Mouse (Mus musculus) embryonic facial prominence, embryonic 14.5 days (tissue): Measurements from ENCODE around the gene Ncr1. TPM values are rescaled to one million over a fixed set of nuclear protein-coding genes. Genes with fewer than 3 reads are reported as not detected.
"Not testable (repeated sequence)": the region's sequence is repeated elsewhere in the genome, so short reads cannot be mapped to it uniquely, and the experiment has no call there.

ENCODE experiments used
- ATAC-seq: fragments of 200-750 bp; cut with Nextera tagmentation; 2 replicates; pipeline ENCODE4 v1.8.0; 2017; ENCODE audit warnings: low read depth, moderate number of reproducible peaks, moderate TSS enrichment
- DNase-seq: peaks from one replicate; pipeline ENCODE4 v3.0.0-alpha.2; 2015; ENCODE audit warnings: low spot score
- H3K27ac ChIP-seq: fragments of 300-500 bp; sonication (generic); replicated peaks from 2 replicates; pipeline ENCODE4 v1.5.1; 2014; ENCODE audit warnings: low read depth, mild to moderate bottlenecking, low read length, moderate library complexity
- H3K27me3 ChIP-seq: fragments of 300-500 bp; sonication (generic); replicated peaks from 2 replicates; pipeline ENCODE4 v1.6.1; 2014; ENCODE audit warnings: low read length; ENCODE audit not compliant: control insufficient read depth, insufficient read depth
- H3K36me3 ChIP-seq: fragments of 300-500 bp; sonication (generic); 2 replicates; pipeline ENCODE4 v1.6.1; 2014; ENCODE audit warnings: low read length, mixed read lengths; ENCODE audit not compliant: control insufficient read depth, insufficient read depth
- H3K4me1 ChIP-seq: fragments of 300-500 bp; sonication (generic); 2 replicates; pipeline ENCODE4 v1.6.1; 2014; ENCODE audit warnings: antibody characterized with exemption, low read length; ENCODE audit not compliant: control insufficient read depth, insufficient read depth
- H3K4me2 ChIP-seq: fragments of 300-500 bp; sonication (generic); 2 replicates; pipeline ENCODE4 v1.6.1; 2014; ENCODE audit warnings: low read depth, mild to moderate bottlenecking, low read length, moderate library complexity, mixed read lengths
- H3K4me3 ChIP-seq: fragments of 300-500 bp; sonication (generic); 2 replicates; pipeline ENCODE4 v1.5.1; 2014; ENCODE audit warnings: low read depth, mild to moderate bottlenecking, low read length
- H3K9ac ChIP-seq: fragments of 300-500 bp; sonication (generic); 2 replicates; pipeline ENCODE4 v1.6.1; 2014; ENCODE audit warnings: low read depth, mild to moderate bottlenecking, low read length, moderate library complexity, mixed read lengths
- H3K9me3 ChIP-seq: fragments of 300-500 bp; sonication (generic); 2 replicates; pipeline ENCODE4 v1.6.1; 2016; ENCODE audit warnings: low read length; ENCODE audit not compliant: control insufficient read depth
- WGBS: fragments of 180-500 bp; shearing (Covaris S2); extraction: QIAGEN DNeasy Blood & Tissue Kit; methylation state at CpG from one replicate; pipeline ENCODE4 v1.1.7; 2014; 5-methylcytosine and 5-hydroxymethylcytosine counted together
- polyA plus RNA-seq: library from polyadenylated mRNA; unstranded; fragments of >200 nt; fragmentation: Nextera tagmentation; extraction: Ambion mirVana; gene quantifications from 2 replicates; pipeline ENCODE4 v1.2.1, GENCODE M21; 2014

Gene Ncr1
- not detected in 2 replicates for polyA plus RNA-seq

- Histone ChIP-seq H3K27ac (no peak within 1 kb of the TSS), H3K4me3 (no peak within 1 kb of the TSS), H3K4me2 (no peak within 1 kb of the TSS), H3K9ac (no peak within 1 kb of the TSS), H3K9me3 (no peaks in the 10 kb centered on the region), H3K36me3 (no peaks in the 10 kb centered on the region), H3K4me1 (no peaks in the 10 kb centered on the region), H3K27me3 (no peaks in the 10 kb centered on the region)
- ATAC-seq (no peak), DNase-seq (no peak)
Observed at GRCm38 (mm10) chr7:4337509-4337908, at the start of gene Ncr1. TSS of gene Ncr1 (plus strand) at chr7:4337724.

GRCm38 (mm10) chr7:4292638-4293037, 44.9 kb upstream of the Ncr1 start:
- Histone ChIP-seq H3K9ac (no peak overlapping the region), H3K27ac (no peak overlapping the region), H3K4me3 (no peak overlapping the region), H3K36me3 (no peaks in the 10 kb centered on the region), H3K9me3 (no peaks in the 10 kb centered on the region), H3K27me3 (no peaks in the 10 kb centered on the region), H3K4me1 (no peaks in the 10 kb centered on the region), H3K4me2 (no peak overlapping the region)
- 70% methylated on average over 5 of the region's 5 CpGs for WGBS
- DNase-seq (no peak), ATAC-seq (no peak)

- Histone ChIP-seq H3K4me1 (no peaks in the 10 kb centered on the region), H3K9me3 (no peaks in the 10 kb centered on the region), H3K4me3 (no peak overlapping the region), H3K4me2 (no peak overlapping the region), H3K9ac (no peak overlapping the region), H3K36me3 (no peaks in the 10 kb centered on the region), H3K27ac (no peak overlapping the region), H3K27me3 (no peaks in the 10 kb centered on the region)
- whole genome bisulfite sequencing: 56% methylated on average over 1 of the region's 1 CpGs
- DNase-seq (peak; percentile 4), ATAC-seq (no peak)
Observed at GRCm38 (mm10) chr7:4297189-4297588, 40.3 kb upstream of the Ncr1 start.

- H3K4me3 ChIP-seq: no peak overlapping the region
- H3K4me1 ChIP-seq: no peaks in the 10 kb centered on the region
- no peak overlapping the region for H3K9ac ChIP-seq
- H3K27me3 ChIP-seq: no peaks in the 10 kb centered on the region
- ATAC-seq: no peak
- no peaks in the 10 kb centered on the region for H3K9me3 ChIP-seq
- no peaks in the 10 kb centered on the region for H3K36me3 ChIP-seq
- DNase-seq: no peak
- H3K27ac ChIP-seq: no peak overlapping the region
- no peak overlapping the region for H3K4me2 ChIP-seq
Observed at GRCm38 (mm10) chr7:4300166-4300565, 37.4 kb upstream of the Ncr1 start.

GRCm38 (mm10) chr7:4303457-4303856, 34.1 kb upstream of the Ncr1 start:
- H3K4me2 ChIP-seq: no peak overlapping the region
- no peak overlapping the region for H3K4me3 ChIP-seq
- DNase-seq (no peak), ATAC-seq (no peak)
- H3K9me3 ChIP-seq: no peaks in the 10 kb centered on the region
- H3K36me3 ChIP-seq: no peaks in the 10 kb centered on the region
- no peaks in the 10 kb centered on the region for H3K27me3 ChIP-seq
- H3K9ac ChIP-seq: no peak overlapping the region
- no peaks in the 10 kb centered on the region for H3K4me1 ChIP-seq
- no peak overlapping the region for H3K27ac ChIP-seq
- 93% methylated on average over 1 of the region's 1 CpGs for WGBS

GRCm38 (mm10) chr7:4313109-4313508, 24.4 kb upstream of the Ncr1 start:
- ATAC-seq, DNase-seq, H3K9ac ChIP-seq, H3K9me3 ChIP-seq, H3K36me3 ChIP-seq, H3K4me1 ChIP-seq, H3K4me3 ChIP-seq, H3K27me3 ChIP-seq, H3K4me2 ChIP-seq, H3K27ac ChIP-seq: not testable (repeated sequence)
- WGBS: 77% methylated on average over 2 of the region's 2 CpGs

- not testable (repeated sequence) for H3K9ac ChIP-seq, H3K27ac ChIP-seq, H3K4me3 ChIP-seq, DNase-seq, H3K36me3 ChIP-seq, H3K4me1 ChIP-seq, H3K9me3 ChIP-seq, H3K4me2 ChIP-seq, H3K27me3 ChIP-seq, ATAC-seq
- WGBS: 81% methylated on average over 3 of the region's 3 CpGs
Observed at GRCm38 (mm10) chr7:4313531-4313930, 24.0 kb upstream of the Ncr1 start.

GRCm38 (mm10) chr7:4323301-4323700, 14.2 kb upstream of the Ncr1 start:
- Histone ChIP-seq H3K27ac (no peak overlapping the region), H3K4me2 (no peak overlapping the region), H3K4me1 (no peaks in the 10 kb centered on the region), H3K9me3 (no peaks in the 10 kb centered on the region), H3K36me3 (no peaks in the 10 kb centered on the region), H3K4me3 (no peak overlapping the region), H3K27me3 (no peaks in the 10 kb centered on the region), H3K9ac (no peak overlapping the region)
- DNase-seq: no peak
- 67% methylated on average over 2 of the region's 2 CpGs for WGBS
- no peak for ATAC-seq

- no peak overlapping the region for H3K9ac ChIP-seq
- no peak overlapping the region for H3K4me2 ChIP-seq
- H3K27ac ChIP-seq: no peak overlapping the region
- no peaks in the 10 kb centered on the region for H3K27me3 ChIP-seq
- no peak for DNase-seq
- no peaks in the 10 kb centered on the region for H3K36me3 ChIP-seq
- no peaks in the 10 kb centered on the region for H3K9me3 ChIP-seq
- no peak overlapping the region for H3K4me3 ChIP-seq
- no peak for ATAC-seq
- no peaks in the 10 kb centered on the region for H3K4me1 ChIP-seq
- 79% methylated on average over 7 of the region's 7 CpGs for WGBS
Observed at GRCm38 (mm10) chr7:4373521-4373920, 36.0 kb downstream of the Ncr1 start.
